Mouse (Mus musculus): ENCODE measurements at regions not wholly inside any gene's neighbourhood (a gene's known extent, or its start where the extent isn't known, plus 50 kb on each side); places are given as distances from the start of the nearest gene placed in this dataset.

DNA sequence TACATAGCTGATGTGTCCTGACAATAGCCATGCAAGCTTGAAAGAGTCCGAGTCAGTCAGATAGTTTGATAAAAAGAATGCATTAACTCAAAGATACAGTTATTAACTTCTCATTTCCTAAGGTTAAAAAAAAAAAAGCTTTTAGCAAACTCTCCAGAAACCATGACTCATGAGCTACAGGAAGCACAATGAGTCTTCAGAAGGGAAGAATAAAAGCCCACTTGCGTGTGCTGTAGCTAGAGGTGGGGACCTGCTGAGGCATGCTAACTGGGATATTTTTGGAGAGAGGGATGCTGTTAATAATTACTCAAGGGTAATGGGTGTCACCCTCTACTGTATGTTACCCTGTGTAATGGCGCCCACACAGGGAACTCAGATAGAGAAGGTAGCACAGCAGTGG lies 147.0 kb downstream of the Utp6 start:
- DNase-seq (ENCODE audit: low spot score) (no peak), ATAC-seq (ENCODE audit: extremely low read depth, insufficient number of reproducible peaks, low FRiP score, poor library complexity, severe bottlenecking) (no peak)
- H3K4me1 ChIP-seq (ENCODE audit: insufficient read depth, low read depth, low read length): no peaks in the 10 kb centered on the region
- H3K27me3 ChIP-seq (ENCODE audit: insufficient read depth, low read length): peaks cover 6% of the 10 kb centered on the region; the same call in 1 of the 2 replicates
- TF ChIP-seq GATA2 (IDR thresholded peaks at IDR 0.05; ENCODE audit: borderline replicate concordance, low read depth, low read length) (no peak), GATA1 (IDR thresholded peaks at IDR 0.05; ENCODE audit: borderline replicate concordance, low read length) (no peak), CTCF (IDR thresholded peaks at IDR 0.05; ENCODE audit: low read depth, low read length) (no peak), POLR2AphosphoS5 (IDR thresholded peaks at IDR 0.05; ENCODE audit: insufficient replicate concordance, low read depth, low read length) (no peak), TAL1 (conservative IDR thresholded peaks at IDR 0.05; ENCODE audit: low read depth, low read length) (no peak)
- H3K36me3 ChIP-seq (replicated peaks): no peaks in the 10 kb centered on the region
- no peak overlapping the region for H3K4me3 ChIP-seq (ENCODE audit: low read depth, low read length)
- H3K9me3 ChIP-seq (replicated peaks): no peaks in the 10 kb centered on the region

DNA sequence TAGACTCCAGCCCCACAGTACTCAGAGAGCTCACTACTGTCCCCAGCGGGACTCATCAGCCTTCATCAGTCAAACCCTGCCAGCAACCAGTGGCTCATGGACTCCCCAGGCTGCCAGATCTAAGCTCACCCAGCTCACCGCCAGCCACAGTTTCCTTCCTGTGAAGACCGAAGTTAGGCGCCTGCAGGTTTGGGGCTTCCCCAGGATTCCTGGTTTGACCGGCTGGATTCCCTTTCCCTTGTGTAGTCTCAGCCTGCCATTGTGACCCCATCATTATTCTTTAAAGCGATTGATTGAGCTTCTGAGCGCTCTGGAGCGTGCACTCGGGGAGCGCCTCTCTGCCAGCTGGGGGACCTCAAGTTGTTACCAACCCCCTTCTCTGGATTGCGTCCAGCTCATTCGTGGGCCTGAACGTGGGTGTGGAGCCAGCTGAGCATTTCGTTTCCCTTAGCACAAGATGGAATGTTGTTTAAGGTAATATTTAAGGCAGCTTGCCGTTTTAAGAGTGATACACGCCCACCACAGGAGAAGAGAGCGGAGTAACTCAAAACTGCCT lies 155.2 kb downstream of the Utp6 start:
- DNase-seq (ENCODE audit: low spot score): no peak
- peaks cover 5% of the 10 kb centered on the region for H3K9me3 ChIP-seq (replicated peaks)
- no peak overlapping the region for H3K4me3 ChIP-seq (ENCODE audit: low read depth, low read length)
- no peaks in the 10 kb centered on the region for H3K4me1 ChIP-seq (ENCODE audit: insufficient read depth, low read depth, low read length)
- TF ChIP-seq GATA1 (IDR thresholded peaks at IDR 0.05; ENCODE audit: borderline replicate concordance, low read length) (no peak), POLR2AphosphoS5 (IDR thresholded peaks at IDR 0.05; ENCODE audit: insufficient replicate concordance, low read depth, low read length) (no peak), TAL1 (conservative IDR thresholded peaks at IDR 0.05; ENCODE audit: low read depth, low read length) (no peak)
- ATAC-seq (ENCODE audit: extremely low read depth, insufficient number of reproducible peaks, low FRiP score, poor library complexity, severe bottlenecking): no peak
- no peaks in the 10 kb centered on the region for H3K36me3 ChIP-seq (replicated peaks)
- peaks cover 12% of the 10 kb centered on the region for H3K27me3 ChIP-seq (ENCODE audit: insufficient read depth, low read length)

DNA sequence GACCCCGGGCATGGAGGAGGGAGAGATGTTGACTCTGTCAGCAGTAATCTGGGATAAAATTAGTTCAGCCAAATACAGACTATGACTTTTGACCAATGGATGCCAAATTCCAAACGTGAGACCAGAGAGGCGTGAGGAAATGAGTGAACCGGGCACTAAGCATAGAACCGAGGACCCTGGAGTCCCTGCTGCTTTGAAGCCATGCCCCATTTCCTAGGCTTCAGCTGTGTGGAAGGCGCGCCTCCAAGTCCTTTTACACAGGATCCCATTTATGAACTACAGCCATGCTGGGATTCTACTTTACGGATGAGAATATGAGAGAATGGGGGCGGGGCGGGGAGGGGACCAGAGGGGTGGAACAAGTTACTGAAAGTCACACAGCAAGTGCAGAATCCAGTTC lies 155.8 kb downstream of the Utp6 start:
- H3K4me1 ChIP-seq (ENCODE audit: insufficient read depth, low read depth, low read length): no peaks in the 10 kb centered on the region
- no peak overlapping the region for H3K4me3 ChIP-seq (ENCODE audit: low read depth, low read length)
- no peaks in the 10 kb centered on the region for H3K36me3 ChIP-seq (replicated peaks)
- peaks cover 5% of the 10 kb centered on the region for H3K9me3 ChIP-seq (replicated peaks)
- no peak for ATAC-seq (ENCODE audit: extremely low read depth, insufficient number of reproducible peaks, low FRiP score, poor library complexity, severe bottlenecking)
- peaks cover 12% of the 10 kb centered on the region for H3K27me3 ChIP-seq (ENCODE audit: insufficient read depth, low read length)
- TF ChIP-seq POLR2AphosphoS5 (IDR thresholded peaks at IDR 0.05; ENCODE audit: insufficient replicate concordance, low read depth, low read length) (no peak), GATA2 (IDR thresholded peaks at IDR 0.05; ENCODE audit: borderline replicate concordance, low read depth, low read length) (no peak), GATA1 (IDR thresholded peaks at IDR 0.05; ENCODE audit: borderline replicate concordance, low read length) (no peak), CTCF (IDR thresholded peaks at IDR 0.05; ENCODE audit: low read depth, low read length) (no peak)
- no peak for DNase-seq (ENCODE audit: low spot score)

DNA sequence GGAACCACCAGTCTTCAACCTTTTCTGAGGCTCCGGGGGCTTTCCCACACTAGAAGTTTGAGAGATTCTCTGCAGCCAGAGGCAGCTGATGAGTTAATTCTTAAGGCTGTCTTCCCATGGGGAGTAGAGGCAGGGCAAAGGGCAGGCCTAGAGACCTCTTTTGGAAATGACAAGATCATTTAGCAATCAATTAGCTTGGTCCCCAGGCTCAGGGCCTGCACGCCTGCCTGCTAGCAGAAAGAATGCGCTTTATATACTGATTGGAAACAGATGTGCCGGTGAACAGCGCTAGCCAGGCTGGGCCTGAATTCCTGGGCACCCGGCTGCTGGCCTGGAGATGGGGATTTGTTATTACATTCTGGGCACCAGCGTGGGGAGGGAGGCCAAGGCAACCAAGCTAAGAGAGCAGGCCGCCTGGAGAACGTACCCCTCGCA lies 156.2 kb downstream of the Utp6 start:
- ATAC-seq (ENCODE audit: extremely low read depth, insufficient number of reproducible peaks, low FRiP score, poor library complexity, severe bottlenecking) (no peak), DNase-seq (ENCODE audit: low spot score) (no peak)
- H3K4me1 ChIP-seq (ENCODE audit: insufficient read depth, low read depth, low read length): no peaks in the 10 kb centered on the region
- TF ChIP-seq GATA2 (IDR thresholded peaks at IDR 0.05; ENCODE audit: borderline replicate concordance, low read depth, low read length): no peak
- TF ChIP-seq POLR2AphosphoS5 (IDR thresholded peaks at IDR 0.05; ENCODE audit: insufficient replicate concordance, low read depth, low read length): no peak
- TF ChIP-seq GATA1 (IDR thresholded peaks at IDR 0.05; ENCODE audit: borderline replicate concordance, low read length): no peak
- TF ChIP-seq TAL1 (conservative IDR thresholded peaks at IDR 0.05; ENCODE audit: low read depth, low read length): no peak
- TF ChIP-seq CTCF (IDR thresholded peaks at IDR 0.05; ENCODE audit: low read depth, low read length): no peak
- H3K9me3 ChIP-seq (replicated peaks): peaks cover 5% of the 10 kb centered on the region
- no peak overlapping the region for H3K4me3 ChIP-seq (ENCODE audit: low read depth, low read length)
- peaks cover 12% of the 10 kb centered on the region for H3K27me3 ChIP-seq (ENCODE audit: insufficient read depth, low read length)
- H3K36me3 ChIP-seq (replicated peaks): no peaks in the 10 kb centered on the region

DNA sequence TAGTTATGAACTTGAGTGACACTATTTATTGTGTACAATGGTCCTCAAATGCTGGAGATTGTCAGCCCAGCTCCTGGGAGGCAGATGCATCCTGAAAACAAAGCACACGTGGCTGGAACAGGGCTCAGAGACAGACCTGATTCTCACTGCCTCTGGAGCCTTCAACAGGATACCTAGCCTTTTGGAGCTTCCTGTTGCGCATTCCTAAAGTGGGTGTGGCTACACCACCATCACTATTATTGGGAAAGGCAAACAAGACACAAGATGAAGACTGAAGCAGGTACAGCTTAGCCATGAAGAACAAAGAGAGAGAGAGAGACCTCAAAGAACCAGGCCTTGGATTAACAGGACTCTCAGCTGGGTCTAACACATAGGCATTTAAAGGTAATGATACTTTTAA lies 158.2 kb downstream of the Utp6 start:
- TF ChIP-seq CTCF (IDR thresholded peaks at IDR 0.05; ENCODE audit: low read depth, low read length) (no peak), GATA2 (IDR thresholded peaks at IDR 0.05; ENCODE audit: borderline replicate concordance, low read depth, low read length) (no peak), POLR2AphosphoS5 (IDR thresholded peaks at IDR 0.05; ENCODE audit: insufficient replicate concordance, low read depth, low read length) (no peak), TAL1 (conservative IDR thresholded peaks at IDR 0.05; ENCODE audit: low read depth, low read length) (no peak)
- H3K4me3 ChIP-seq (ENCODE audit: low read depth, low read length): no peak overlapping the region
- ATAC-seq (ENCODE audit: extremely low read depth, insufficient number of reproducible peaks, low FRiP score, poor library complexity, severe bottlenecking) (no peak), DNase-seq (ENCODE audit: low spot score) (no peak)
- H3K27me3 ChIP-seq (ENCODE audit: insufficient read depth, low read length): peaks cover 2% of the 10 kb centered on the region; the same call in 1 of the 2 replicates
- no peaks in the 10 kb centered on the region for H3K4me1 ChIP-seq (ENCODE audit: insufficient read depth, low read depth, low read length)
- H3K36me3 ChIP-seq (replicated peaks): no peaks in the 10 kb centered on the region
- peaks cover 5% of the 10 kb centered on the region for H3K9me3 ChIP-seq (replicated peaks)

DNA sequence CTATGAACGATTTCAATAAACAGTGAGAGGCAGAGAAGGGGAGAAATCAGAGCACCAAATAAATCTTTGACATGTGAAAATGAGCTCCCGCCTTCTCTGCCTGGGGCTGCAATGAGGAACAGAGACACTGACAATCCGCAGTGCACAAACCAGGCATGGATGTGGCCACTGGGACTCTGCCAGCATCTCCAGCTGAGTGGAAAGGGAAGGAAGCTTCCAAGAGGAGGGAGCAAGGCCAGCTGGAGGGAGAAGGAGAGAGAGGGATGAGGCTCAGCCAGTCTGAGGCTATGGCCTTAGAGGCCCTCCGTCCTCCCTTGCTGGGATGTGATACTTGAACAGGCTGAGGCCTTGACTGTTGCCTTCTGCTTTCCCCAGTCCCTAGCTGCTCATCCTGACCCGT lies 159.2 kb downstream of the Utp6 start:
- TF ChIP-seq GATA1 (IDR thresholded peaks at IDR 0.05; ENCODE audit: borderline replicate concordance, low read length) (no peak), TAL1 (conservative IDR thresholded peaks at IDR 0.05; ENCODE audit: low read depth, low read length) (no peak), GATA2 (IDR thresholded peaks at IDR 0.05; ENCODE audit: borderline replicate concordance, low read depth, low read length) (no peak), CTCF (IDR thresholded peaks at IDR 0.05; ENCODE audit: low read depth, low read length) (no peak), POLR2AphosphoS5 (IDR thresholded peaks at IDR 0.05; ENCODE audit: insufficient replicate concordance, low read depth, low read length) (no peak)
- peaks cover 5% of the 10 kb centered on the region for H3K9me3 ChIP-seq (replicated peaks)
- H3K36me3 ChIP-seq (replicated peaks): no peaks in the 10 kb centered on the region
- peaks cover 2% of the 10 kb centered on the region for H3K27me3 ChIP-seq (ENCODE audit: insufficient read depth, low read length)
- DNase-seq (ENCODE audit: low spot score) (no peak), ATAC-seq (ENCODE audit: extremely low read depth, insufficient number of reproducible peaks, low FRiP score, poor library complexity, severe bottlenecking) (no peak)
- H3K4me3 ChIP-seq (ENCODE audit: low read depth, low read length): no peak overlapping the region
- no peaks in the 10 kb centered on the region for H3K4me1 ChIP-seq (ENCODE audit: insufficient read depth, low read depth, low read length)

Measured in G1E (cell line).